Mouse (Mus musculus) cerebellum, postnatal 25 days (tissue): ENCODE measurements at regions not wholly inside any gene's neighbourhood (a gene's known extent, or its start where the extent isn't known, plus 50 kb on each side); places are given as distances from the start of the nearest gene placed in this dataset.
"Not testable (repeated sequence)": the region's sequence is repeated elsewhere in the genome, so short reads cannot be mapped to it uniquely, and the experiment has no call there.

Experiments
- DNase-seq, 2 experiments: peaks; one replicate each; pipeline ENCODE4 v3.0.0; 2021; ENCODE audit warnings: mixed read lengths in 2 of 2

DNA sequence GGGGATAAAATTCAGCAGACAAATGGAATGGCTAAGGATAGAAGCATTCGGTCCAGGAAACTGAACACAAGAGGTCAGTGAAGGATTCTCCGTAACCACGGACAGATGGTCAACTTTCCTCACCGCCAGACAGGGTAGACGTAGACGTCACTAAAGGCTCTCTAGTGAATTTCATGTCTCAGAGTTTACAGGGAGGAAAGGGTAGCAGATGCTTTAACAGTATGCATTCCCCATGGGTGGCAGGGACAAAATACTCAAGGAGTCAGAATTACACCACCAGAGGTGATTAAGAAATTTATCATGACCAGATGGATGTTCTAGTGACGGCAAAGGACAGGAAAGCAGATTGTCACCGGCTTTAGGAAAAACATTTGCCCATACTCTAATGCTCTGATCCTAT is 331.2 kb downstream of the Sh2d4b start:
- peak; percentile 6 to 36 for DNase-seq

DNA sequence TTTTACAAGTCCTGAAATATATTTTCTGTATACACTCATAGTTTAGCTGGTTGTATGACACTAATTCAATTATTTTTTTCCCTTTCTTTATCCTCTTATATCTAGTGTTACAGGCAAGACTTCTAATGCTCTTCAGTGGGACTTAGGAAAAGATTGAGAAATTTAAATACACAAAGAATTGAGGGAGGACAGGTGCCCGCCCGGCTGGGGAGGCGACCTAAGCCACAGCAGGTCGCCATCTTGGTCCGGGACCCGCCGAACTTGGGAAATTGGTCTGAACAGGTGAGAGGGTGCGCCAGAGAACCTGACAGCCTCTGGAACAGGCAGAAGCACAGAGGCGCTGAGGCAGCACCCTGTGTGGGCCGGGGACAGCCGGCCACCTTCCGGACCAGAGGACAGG is 346.6 kb downstream of the Sh2d4b start:
- DNase-seq, result not testable (repeated sequence)

DNA sequence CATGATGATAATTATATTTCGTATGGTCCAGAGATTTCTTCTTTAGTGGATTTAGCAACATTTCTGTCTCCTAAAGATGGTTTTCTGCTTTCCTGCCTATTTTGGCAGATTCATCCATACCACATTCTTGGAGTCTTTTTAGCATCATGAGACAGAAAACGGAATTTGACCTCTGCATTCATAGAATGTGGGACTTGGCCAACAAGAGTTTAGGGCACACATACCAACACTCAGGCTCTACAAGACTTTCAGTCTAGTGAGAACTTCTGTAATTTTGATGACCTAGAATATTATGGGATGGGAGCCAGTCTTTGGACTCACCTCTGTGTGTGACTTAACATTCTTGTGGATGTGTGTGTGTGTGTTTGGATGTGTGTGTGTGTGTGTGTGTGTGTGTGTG is 360.0 kb downstream of the Sh2d4b start:
- DNase-seq, result no peak

DNA sequence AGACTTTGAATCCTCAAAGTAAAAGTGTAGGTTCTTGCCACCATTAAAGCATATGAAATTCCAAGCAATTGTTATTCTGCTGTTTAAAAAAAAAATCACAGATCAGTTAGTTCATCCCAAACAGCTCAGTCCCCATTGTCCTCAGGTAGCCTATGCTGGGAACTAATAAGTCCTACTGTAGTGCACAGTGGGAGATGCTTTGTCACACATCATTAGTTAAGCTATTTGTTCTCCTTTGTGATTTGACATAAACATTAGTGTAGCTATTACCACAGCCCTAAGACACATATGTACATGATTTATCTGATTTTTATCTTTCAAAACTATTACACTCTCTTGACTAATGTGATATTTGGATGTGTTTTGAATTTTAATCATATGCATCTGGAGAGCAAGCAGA is 378.4 kb downstream of the Sh2d4b start:
- no peak for DNase-seq
